ENCODE assay signal across 8 mouse cellular contexts in the genomic region with DNA sequence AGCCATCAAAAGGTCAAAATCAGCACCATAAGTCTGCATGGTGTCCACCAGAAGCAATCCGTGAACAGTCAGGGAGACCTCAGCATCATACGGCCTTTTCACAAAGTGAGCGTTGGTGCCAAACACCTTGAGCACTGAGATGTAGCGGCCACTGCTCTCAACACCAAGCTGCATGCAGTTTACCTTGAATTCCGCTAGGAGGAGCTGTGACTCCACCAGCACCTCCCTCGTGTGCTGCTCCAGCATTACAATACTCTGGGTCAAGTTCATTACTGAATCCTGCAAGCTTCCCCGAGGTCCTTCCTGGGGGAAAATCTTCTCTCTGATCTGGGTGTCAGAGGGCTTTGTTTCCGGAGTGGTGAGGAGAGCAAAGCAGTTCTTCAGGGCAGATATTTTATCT. TPM values are rescaled to one million over a fixed set of nuclear protein-coding genes. Genes with fewer than 3 reads are reported as not detected.
DNase-seq lines count a peak whose midpoint lies in the region; ATAC-seq lines count a peak whose summit lies in the region.

No protein-coding gene starts in this region.

- no peak overlapping the region for H3K4me2 ChIP-seq in intestine, embryonic 16.5 days (ENCODE audit: low read depth, low read length)
- no peak overlapping the region for H3K4me2 ChIP-seq in limb, embryonic 11.5 days (ENCODE audit: low read depth, severe bottlenecking)
- no peak overlapping the region for H3K4me2 ChIP-seq in midbrain, embryonic 14.5 days (ENCODE audit: low read length)

- no peaks in the 10 kb centered on the region for H3K4me1 ChIP-seq in intestine, embryonic 16.5 days (ENCODE audit: control insufficient read depth, insufficient read depth, low read length)
- no peaks in the 10 kb centered on the region for H3K4me1 ChIP-seq in limb, embryonic 11.5 days (ENCODE audit: control insufficient read depth, insufficient read depth, low read length)
- H3K4me1 ChIP-seq in midbrain, embryonic 14.5 days (ENCODE audit: control insufficient read depth, insufficient read depth, low read length) = no peaks in the 10 kb centered on the region

- H3K27me3 ChIP-seq in intestine, embryonic 16.5 days (replicated peaks; ENCODE audit: control insufficient read depth, insufficient read depth, low read length) = no peaks in the 10 kb centered on the region
- H3K27me3 ChIP-seq in limb, embryonic 11.5 days (ENCODE audit: control insufficient read depth, insufficient read depth, low read length) = no peaks in the 10 kb centered on the region
- H3K27me3 ChIP-seq in midbrain, embryonic 14.5 days (ENCODE audit: control insufficient read depth, insufficient read depth, low read length) = no peaks in the 10 kb centered on the region

- peaks cover 30% of the 10 kb centered on the region for H3K36me3 ChIP-seq in intestine, embryonic 16.5 days (ENCODE audit: control insufficient read depth, insufficient read depth, low read length)
- H3K36me3 ChIP-seq in limb, embryonic 11.5 days (ENCODE audit: control insufficient read depth, insufficient read depth, low read length) = peaks cover 14% of the 10 kb centered on the region; the same call in 1 of the 2 replicates
- H3K36me3 ChIP-seq in midbrain, embryonic 14.5 days (ENCODE audit: control insufficient read depth, insufficient read depth, low read length) = peaks cover 90% of the 10 kb centered on the region

- DNase-seq in urinary bladder, postnatal 36 days (ENCODE audit: low spot score in 2 of 2) = peak; percentile 29 to 42
- no peak for DNase-seq in urinary bladder, adult 2 months (ENCODE audit: low spot score)
- DNase-seq in cerebellum, adult 11 months = peak; percentile 28
- peak; percentile 62 for DNase-seq in forelimb bud, embryonic 11.5 days (ENCODE audit: low read depth, low spot score)
- peak; percentile 59 for DNase-seq in limb, embryonic 11.5 days (ENCODE audit: low spot score)
- peak; percentile 71 for DNase-seq in midbrain, embryonic 14.5 days
- DNase-seq in spleen, postnatal 10 days (ENCODE audit: low spot score in 2 of 2) = peak; percentile 56 to 69

- no peak overlapping the region for H3K4me3 ChIP-seq in intestine, embryonic 16.5 days (ENCODE audit: low read length)
- no peak overlapping the region for H3K4me3 ChIP-seq in limb, embryonic 11.5 days (ENCODE audit: low read depth, low read length)
- no peak overlapping the region for H3K4me3 ChIP-seq in midbrain, embryonic 14.5 days (replicated peaks; ENCODE audit: low read depth, low read length)

- no peak overlapping the region for H3K9ac ChIP-seq in intestine, embryonic 16.5 days (ENCODE audit: low read depth, low read length)
- H3K9ac ChIP-seq in limb, embryonic 11.5 days (ENCODE audit: low read length) = no peak overlapping the region
- no peak overlapping the region for H3K9ac ChIP-seq in midbrain, embryonic 14.5 days (replicated peaks; ENCODE audit: low read length)

- H3K9me3 ChIP-seq in intestine, embryonic 16.5 days (ENCODE audit: control insufficient read depth, low read length) = no peaks in the 10 kb centered on the region
- no peaks in the 10 kb centered on the region for H3K9me3 ChIP-seq in limb, embryonic 11.5 days (ENCODE audit: control insufficient read depth, low read length)
- no peaks in the 10 kb centered on the region for H3K9me3 ChIP-seq in midbrain, embryonic 14.5 days (ENCODE audit: control insufficient read depth, low read length)

- ATAC-seq in intestine, embryonic 16.5 days = peak; percentile 79
- ATAC-seq in limb, embryonic 11.5 days (ENCODE audit: insufficient number of reproducible peaks, low FRiP score, low TSS enrichment, low read depth) = no peak; the same call in 1 of the 2 replicates
- ATAC-seq in midbrain, embryonic 14.5 days (ENCODE audit: low FRiP score, low TSS enrichment) = 0 out of 2 replicates have a peak, but pooled peaks have one; percentile 40

- H3K27ac ChIP-seq in intestine, embryonic 16.5 days (ENCODE audit: low read length) = no peak overlapping the region
- no peak overlapping the region for H3K27ac ChIP-seq in limb, embryonic 11.5 days (replicated peaks; ENCODE audit: low read depth, low read length)
- no peak overlapping the region for H3K27ac ChIP-seq in midbrain, embryonic 14.5 days (replicated peaks; ENCODE audit: low read depth, low read length)

- 47% methylated on average over 8 of the region's 8 CpGs for WGBS in intestine, embryonic 16.5 days
- WGBS in limb, embryonic 11.5 days = 47% methylated on average over 8 of the region's 8 CpGs
- 50% methylated on average over 8 of the region's 8 CpGs for WGBS in midbrain, embryonic 14.5 days

RNA-seq across cellular contexts. Expression of gene Vps13d, which starts 38.8 kb away (rescaled TPM):
- 39.3 TPM in 2 replicates for polyA plus RNA-seq in urinary bladder, adult 2 months (2012; rRNA removed)
- 10.0 and 11.4 TPM in 2 replicates for polyA plus RNA-seq in intestine, embryonic 16.5 days (2015; fragmentation: Nextera tagmentation; extraction: Ambion mirVana)
- 11.8 and 14.2 TPM in 2 replicates for polyA plus RNA-seq in limb, embryonic 11.5 days (2014; fragmentation: Nextera tagmentation; extraction: Ambion mirVana)
- 11.9 and 13.3 TPM in 2 replicates for polyA plus RNA-seq in midbrain, embryonic 14.5 days (2014; fragmentation: Nextera tagmentation; extraction: Ambion mirVana)
